Mouse (Mus musculus) intestine, postnatal 0 days (tissue): Measurements from ENCODE around the gene Hipk1. TPM values are rescaled to one million over a fixed set of nuclear protein-coding genes. Genes with fewer than 3 reads are reported as not detected.

Experiments used
- ATAC-seq: fragments of 200-750 bp; cut with Nextera tagmentation; 2 replicates; pipeline ENCODE4 v1.8.0; 2017; ENCODE audit warnings: mild to moderate bottlenecking, moderate TSS enrichment, moderate library complexity
- H3K27ac ChIP-seq: fragments of 300-500 bp; sonication (generic); 2 replicates; pipeline ENCODE4 v1.5.1; 2014; ENCODE audit warnings: mild to moderate bottlenecking, low read depth, low read length, moderate library complexity
- H3K27me3 ChIP-seq: fragments of 300-500 bp; sonication (generic); replicated peaks from 2 replicates; pipeline ENCODE4 v1.6.1; 2014; ENCODE audit warnings: low read length, mixed read lengths; ENCODE audit not compliant: control insufficient read depth, insufficient read depth
- H3K36me3 ChIP-seq: fragments of 300-500 bp; sonication (generic); 2 replicates; pipeline ENCODE4 v1.6.1; 2014; ENCODE audit warnings: mild to moderate bottlenecking, moderate library complexity; ENCODE audit not compliant: control insufficient read depth, insufficient read depth
- H3K4me1 ChIP-seq: fragments of 300-500 bp; sonication (generic); replicated peaks from 2 replicates; pipeline ENCODE4 v1.6.1; 2014; ENCODE audit warnings: antibody characterized with exemption, low read length, mixed read lengths; ENCODE audit not compliant: control insufficient read depth, insufficient read depth
- H3K4me2 ChIP-seq: fragments of 300-500 bp; sonication (generic); replicated peaks from 2 replicates; pipeline ENCODE4 v1.6.1; 2014; ENCODE audit warnings: low read depth, mild to moderate bottlenecking, moderate library complexity
- H3K4me3 ChIP-seq: fragments of 300-500 bp; sonication (generic); 2 replicates; pipeline ENCODE4 v1.5.1; 2014; ENCODE audit warnings: low read depth, low read length
- H3K9ac ChIP-seq: fragments of 300-500 bp; sonication (generic); 2 replicates; pipeline ENCODE4 v1.6.1; 2014; ENCODE audit warnings: mild to moderate bottlenecking, low read depth, low read length
- H3K9me3 ChIP-seq: fragments of 300-500 bp; sonication (generic); 2 replicates; pipeline ENCODE4 v1.6.1; 2016; ENCODE audit warnings: mixed run types; ENCODE audit not compliant: control insufficient read depth
- CTCF ChIP-seq: sonication (generic); IDR thresholded peaks from 2 replicates; pipeline ENCODE4 v1.5.1; 2016; ENCODE audit warnings: low read depth, mild to moderate bottlenecking, control low read depth, antibody characterized with exemption, moderate library complexity
- WGBS: fragments of 180-500 bp; shearing (Covaris S2); extraction: QIAGEN DNeasy Blood & Tissue Kit; methylation state at CpG from one replicate; pipeline ENCODE4 v1.1.7; 2014; 5-methylcytosine and 5-hydroxymethylcytosine counted together
- polyA plus RNA-seq: library from polyadenylated mRNA; unstranded; fragments of >200 nt; fragmentation: Nextera tagmentation; extraction: Ambion mirVana; gene quantifications from 2 replicates; pipeline ENCODE4 v1.2.1, GENCODE M21; 2015

Hipk1 gene
- polyA plus RNA-seq, 1 experiment from 2014 or later = 6.6 TPM

- ATAC-seq = peak; percentile 70
- TF ChIP-seq CTCF = peak; percentile 93
- peaks cover 14% of the 10 kb centered on the region; the same call in 1 of the 2 replicates for H3K36me3 ChIP-seq
These were observed 53.4 kb downstream of the Hipk1 start, which contains the start of gene Olfml3 for GRCm38 (mm10) chr3:103737778-103738571. Gene Olfml3 (minus strand): TSS chr3:103738001.

DNA sequence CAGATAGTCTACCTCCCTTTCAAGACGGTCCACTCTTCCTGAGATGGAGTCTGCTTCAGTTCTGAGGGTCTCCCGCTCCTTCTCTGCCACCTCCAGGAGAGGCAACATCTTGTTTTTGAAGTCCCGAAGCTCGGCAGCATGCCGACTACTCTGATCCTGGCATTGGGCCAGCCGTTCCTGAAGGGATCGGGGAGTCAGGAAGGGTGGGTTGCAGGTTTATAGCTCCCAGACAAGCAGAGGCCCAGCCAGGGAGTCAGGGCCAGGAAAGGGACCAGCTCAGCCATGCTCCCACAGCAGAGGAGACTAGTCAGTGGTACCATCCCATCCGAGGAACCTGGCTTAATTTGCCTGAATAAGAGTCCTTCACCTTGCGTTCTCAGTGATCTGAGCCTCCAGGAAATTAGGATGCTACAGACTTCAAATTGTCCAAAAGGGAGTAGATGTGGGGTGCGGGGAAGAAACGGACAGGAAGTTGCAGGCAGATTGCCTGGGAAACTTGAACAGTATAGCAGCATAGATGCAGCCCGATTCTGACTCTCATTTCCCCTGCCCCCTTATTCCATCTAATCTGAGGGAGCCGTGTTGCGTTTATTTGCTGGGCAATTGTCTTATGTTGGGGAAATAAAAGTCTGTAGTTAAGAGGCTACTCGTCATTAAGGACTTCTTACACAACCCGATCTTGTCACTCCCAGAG lies 54.2 kb downstream of the Hipk1 start:
- peak overlapping the region; percentile 66 for H3K4me2 ChIP-seq
- no peak for TF ChIP-seq CTCF
- peak overlapping the region; percentile 36; the same call in 1 of the 2 replicates for H3K27ac ChIP-seq
- H3K36me3 ChIP-seq = peaks cover 10% of the 10 kb centered on the region; the same call in 1 of the 2 replicates
- H3K27me3 ChIP-seq = no peaks in the 10 kb centered on the region
- no peak; the same call in 1 of the 2 replicates for ATAC-seq
- 45% methylated on average over 16 of the region's 16 CpGs for WGBS
- no peaks in the 10 kb centered on the region for H3K4me1 ChIP-seq
- H3K9me3 ChIP-seq = no peaks in the 10 kb centered on the region
- peak overlapping the region; percentile 31 for H3K4me3 ChIP-seq
- peak overlapping the region; percentile 23; the same call in 1 of the 2 replicates for H3K9ac ChIP-seq

More at GRCm38 (mm10) chr3:103737778-103738571, 53.4 kb downstream of the Hipk1 start, which contains the start of gene Olfml3:
- Histone ChIP-seq H3K9me3 (no peaks in the 10 kb centered on the region), H3K27ac (peak within 1 kb of the TSS; percentile 60), H3K4me3 (peak within 1 kb of the TSS; percentile 31), H3K4me2 (peak within 1 kb of the TSS; percentile 66), H3K27me3 (no peaks in the 10 kb centered on the region), H3K9ac (peak within 1 kb of the TSS; percentile 23), H3K4me1 (no peaks in the 10 kb centered on the region)
- 2% methylated on average over 18 of the region's 18 CpGs for WGBS

GRCm38 (mm10) chr3:103735776-103736600 lies 55.4 kb downstream of the Hipk1 start:
- no peak overlapping the region; the same call in 1 of the 2 replicates for H3K27ac ChIP-seq
- ATAC-seq = no peak
- H3K36me3 ChIP-seq = peaks cover 6% of the 10 kb centered on the region; the same call in 1 of the 2 replicates
- no peaks in the 10 kb centered on the region for H3K9me3 ChIP-seq
- H3K9ac ChIP-seq = 0 out of 2 replicates have a peak overlapping the region, but pooled peaks have one; percentile 22
- no peaks in the 10 kb centered on the region for H3K27me3 ChIP-seq
- no peaks in the 10 kb centered on the region for H3K4me1 ChIP-seq
- TF ChIP-seq CTCF = no peak
- WGBS = 72% methylated on average over 28 of the region's 28 CpGs
- H3K4me3 ChIP-seq = peak overlapping the region; percentile 31; the same call in 1 of the 2 replicates
- H3K4me2 ChIP-seq = peak overlapping the region; percentile 66

GRCm38 (mm10) chr3:103734696-103735519 lies 56.5 kb downstream of the Hipk1 start:
- ATAC-seq = no peak
- peak overlapping the region; percentile 35 for H3K4me2 ChIP-seq
- peaks cover 6% of the 10 kb centered on the region; the same call in 1 of the 2 replicates for H3K36me3 ChIP-seq
- no peaks in the 10 kb centered on the region for H3K4me1 ChIP-seq
- TF ChIP-seq CTCF = no peak
- H3K9ac ChIP-seq = no peak overlapping the region
- no peaks in the 10 kb centered on the region for H3K27me3 ChIP-seq
- WGBS = 23% methylated on average over 11 of the region's 11 CpGs
- no peak overlapping the region; the same call in 1 of the 2 replicates for H3K4me3 ChIP-seq
- H3K27ac ChIP-seq = no peak overlapping the region; the same call in 1 of the 2 replicates
- no peaks in the 10 kb centered on the region for H3K9me3 ChIP-seq
